Mouse (Mus musculus) CD4-positive, CD25-positive, alpha-beta regulatory T cell, adult 4 months (primary cell): ENCODE results near the gene Tmem86b. TPM values are rescaled to one million over a fixed set of nuclear protein-coding genes. Genes with fewer than 3 reads are reported as not detected.
A peak's percentile ranks its signal among the peaks of the same experiment; 100 is the strongest.
"Not testable (repeated sequence)": the region's sequence is repeated elsewhere in the genome, so short reads cannot be mapped to it uniquely, and the experiment has no call there.

ENCODE experiments used
- ATAC-seq: one replicate; pipeline ENCODE4 v1.8.0; 2017
- polyA plus RNA-seq, 2 experiments: library from polyadenylated mRNA; unstranded; fragments of 100-300 nt; shearing (Covaris generic); gene quantifications; one replicate each; pipeline ENCODE4 v1.2.1; 2017

Gene Tmem86b
- polyA plus RNA-seq, 2 experiments from 2014 or later = 2.9 to 4.2 TPM

GRCm38 (mm10) chr7:4647992-4648391 is 16.8 kb upstream of the Tmem86b start:
- no peak for ATAC-seq

GRCm38 (mm10) chr7:4647291-4647690 is 16.1 kb upstream of the Tmem86b start:
- ATAC-seq = peak; percentile 51

- no peak for ATAC-seq
These were observed 15.6 kb upstream of the Tmem86b start for GRCm38 (mm10) chr7:4646806-4647205.

GRCm38 (mm10) chr7:4643225-4643624 is 12.0 kb upstream of the Tmem86b start:
- ATAC-seq = no peak

GRCm38 (mm10) chr7:4641956-4642355 is 10.7 kb upstream of the Tmem86b start:
- no peak for ATAC-seq

GRCm38 (mm10) chr7:4641155-4641554 is 9.9 kb upstream of the Tmem86b start:
- ATAC-seq = no peak

- ATAC-seq = peak; percentile 39
These were observed 5.0 kb upstream of the Tmem86b start for GRCm38 (mm10) chr7:4636179-4636578.

- no peak for ATAC-seq
These were observed 1.0 kb downstream of the Tmem86b start for GRCm38 (mm10) chr7:4630198-4630597.

- no peak for ATAC-seq
These were observed 1.6 kb downstream of the Tmem86b start for GRCm38 (mm10) chr7:4629586-4629985.

- no peak for ATAC-seq
These were observed 5.3 kb downstream of the Tmem86b start for GRCm38 (mm10) chr7:4625928-4626327.

GRCm38 (mm10) chr7:4624343-4624742 is 6.9 kb downstream of the Tmem86b start:
- ATAC-seq = peak; percentile 44

GRCm38 (mm10) chr7:4623544-4624189 is 7.6 kb downstream of the Tmem86b start:
- peak; percentile 79 for ATAC-seq

- ATAC-seq = no peak
These were observed 11.2 kb downstream of the Tmem86b start for GRCm38 (mm10) chr7:4619979-4620378.

- ATAC-seq = peak; percentile 90
These were observed 17.4 kb downstream of the Tmem86b start for GRCm38 (mm10) chr7:4613740-4614403.

- ATAC-seq = no peak
These were observed 18.3 kb downstream of the Tmem86b start for GRCm38 (mm10) chr7:4612956-4613355.

- ATAC-seq = no peak
These were observed 18.8 kb downstream of the Tmem86b start for GRCm38 (mm10) chr7:4612386-4612785.

GRCm38 (mm10) chr7:4611921-4612341 is 19.3 kb downstream of the Tmem86b start:
- no peak for ATAC-seq

- no peak for ATAC-seq
These were observed 19.7 kb downstream of the Tmem86b start for GRCm38 (mm10) chr7:4611511-4611910.

GRCm38 (mm10) chr7:4608002-4608401 is 23.2 kb downstream of the Tmem86b start:
- ATAC-seq = no peak

- ATAC-seq = no peak
These were observed 27.3 kb downstream of the Tmem86b start, which contains the start of gene Ptprh for GRCm38 (mm10) chr7:4603873-4604272. Gene Ptprh (minus strand): TSS chr7:4604041.

GRCm38 (mm10) chr7:4602969-4603368 is 28.3 kb downstream of the Tmem86b start:
- ATAC-seq = no peak

GRCm38 (mm10) chr7:4597046-4597445 is 34.2 kb downstream of the Tmem86b start:
- ATAC-seq = not testable (repeated sequence)

GRCm38 (mm10) chr7:4581481-4581880 is 49.7 kb downstream of the Tmem86b start:
- not testable (repeated sequence) for ATAC-seq
